18 mouse cellular contexts compared by ENCODE assay signal in the genomic region with DNA sequence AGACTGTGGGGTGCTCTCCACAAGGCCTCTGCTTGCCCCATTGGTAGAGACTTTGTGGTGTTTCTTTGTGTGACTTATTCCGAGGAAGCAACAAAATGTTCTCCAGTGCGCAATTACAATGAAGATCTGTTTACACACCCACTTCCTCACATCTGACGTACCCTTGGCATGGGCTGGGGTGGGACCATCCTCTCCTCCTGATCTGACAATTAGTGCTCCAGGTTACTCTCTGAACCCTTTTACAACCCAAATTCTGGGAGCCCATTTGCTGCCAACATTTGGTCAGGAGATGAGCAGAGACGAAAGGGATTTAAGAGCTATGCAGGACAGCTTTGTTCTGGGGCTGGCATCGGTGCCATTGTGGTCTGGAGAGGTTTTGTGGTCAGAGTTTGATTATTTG.
"Had no signal": no experiment of that assay in that cellular context is flagged by ENCODE, and none has a peak within 500 bp of the region (broad histone marks: within the 10 kb centered on the region; RNA-seq: fewer than 3 reads in every experiment).

No protein-coding gene starts in this region.

- H3K9me3 ChIP-seq: liver, embryonic 12.5 days; lung, embryonic 15.5 days; midbrain, embryonic 12.5 days; neural tube, embryonic 15.5 days had no signal

- DNase-seq: midbrain, embryonic 14.5 days; retina, postnatal 1 day; right cerebral cortex, adult 18-20 months; right cerebral cortex, postnatal 25 days; right cerebral cortex, postnatal 4 days; spleen, adult 18-20 months; thymus, adult 2 months; thymus, postnatal 14 days; thymus, postnatal 36 days had no signal

- ATAC-seq: liver, embryonic 12.5 days; midbrain, embryonic 16.5 days had no signal

- H3K27me3 ChIP-seq: liver, embryonic 12.5 days; lung, embryonic 15.5 days; midbrain, embryonic 12.5 days; neural tube, embryonic 13.5 days had no signal

- H3K4me2 ChIP-seq: liver, embryonic 12.5 days; lung, embryonic 15.5 days; midbrain, embryonic 12.5 days; neural tube, embryonic 13.5 days; neural tube, embryonic 15.5 days had no signal

- H3K36me3 ChIP-seq: liver, embryonic 12.5 days; lung, embryonic 15.5 days; midbrain, embryonic 10.5 days; midbrain, embryonic 12.5 days; neural tube, embryonic 13.5 days; neural tube, embryonic 15.5 days had no signal

- H3K4me1 ChIP-seq: liver, embryonic 12.5 days; lung, embryonic 15.5 days; midbrain, embryonic 12.5 days; neural tube, embryonic 15.5 days had no signal

- H3K4me3 ChIP-seq: liver, embryonic 12.5 days; lung, embryonic 15.5 days; midbrain, embryonic 10.5 days; midbrain, embryonic 12.5 days; myocyte; neural tube, embryonic 13.5 days; neural tube, embryonic 15.5 days had no signal

- H3K9ac ChIP-seq: liver, embryonic 12.5 days; liver, embryonic 14.5 days; lung, embryonic 15.5 days; midbrain, embryonic 12.5 days; neural tube, embryonic 13.5 days; neural tube, embryonic 15.5 days had no signal

- H3K27ac ChIP-seq: liver, embryonic 12.5 days; liver, embryonic 14.5 days; lung, embryonic 15.5 days; midbrain, embryonic 10.5 days; midbrain, embryonic 12.5 days; neural tube, embryonic 13.5 days; neural tube, embryonic 15.5 days had no signal
